Mouse (Mus musculus) liver, embryonic 11.5 days (tissue): Measurements from ENCODE around the gene Olfr826. TPM values are rescaled to one million over a fixed set of nuclear protein-coding genes. Genes with fewer than 3 reads are reported as not detected.
"Not testable (repeated sequence)": the region's sequence is repeated elsewhere in the genome, so short reads cannot be mapped to it uniquely, and the experiment has no call there.

ENCODE experiments used
- ATAC-seq: fragments of 200-750 bp; cut with Nextera tagmentation; replicated peaks from 2 replicates; pipeline ENCODE4 v1.8.0; 2017; ENCODE audit warnings: moderate number of reproducible peaks, mild to moderate bottlenecking, moderate TSS enrichment, moderate library complexity; ENCODE audit not compliant: low FRiP score
- DNase-seq: peaks from one replicate; pipeline ENCODE4 v3.0.0-alpha.2; 2017; ENCODE audit warnings: low spot score
- H3K27ac ChIP-seq: fragments of 300-500 bp; sonication (generic); 2 replicates; pipeline ENCODE4 v1.5.1; 2014; ENCODE audit warnings: mild to moderate bottlenecking, low read depth, low read length, control low read depth
- H3K27me3 ChIP-seq: fragments of 300-500 bp; sonication (generic); replicated peaks from 2 replicates; pipeline ENCODE4 v1.6.1; 2014; ENCODE audit warnings: low read length, mixed read lengths; ENCODE audit not compliant: control insufficient read depth, insufficient read depth
- H3K36me3 ChIP-seq: fragments of 300-500 bp; sonication (generic); 2 replicates; pipeline ENCODE4 v1.6.1; 2014; ENCODE audit warnings: mild to moderate bottlenecking, low read length, moderate library complexity, mixed read lengths; ENCODE audit not compliant: control insufficient read depth, insufficient read depth
- H3K4me1 ChIP-seq: fragments of 300-500 bp; sonication (generic); replicated peaks from 2 replicates; pipeline ENCODE4 v1.6.1; 2014; ENCODE audit warnings: low read length, mixed read lengths; ENCODE audit not compliant: control insufficient read depth, insufficient read depth
- H3K4me2 ChIP-seq: fragments of 300-500 bp; sonication (generic); 2 replicates; pipeline ENCODE4 v1.6.1; 2014; ENCODE audit warnings: mild to moderate bottlenecking, control low read depth, moderate library complexity
- H3K4me3 ChIP-seq: fragments of 300-500 bp; sonication (generic); 2 replicates; pipeline ENCODE4 v1.5.1; 2014; ENCODE audit warnings: low read depth, low read length, control low read depth
- H3K9ac ChIP-seq: fragments of 300-500 bp; sonication (generic); 2 replicates; pipeline ENCODE4 v1.6.1; 2014; ENCODE audit warnings: low read depth, low read length, control low read depth
- H3K9me3 ChIP-seq: fragments of 300-500 bp; sonication (generic); 2 replicates; pipeline ENCODE4 v1.6.1; 2016; ENCODE audit warnings: low read length, inconsistent platforms, mixed read lengths; ENCODE audit not compliant: control insufficient read depth
- WGBS: fragments of 180-500 bp; shearing (Covaris S2); extraction: QIAGEN DNeasy Blood & Tissue Kit; methylation state at CpG from one replicate; pipeline ENCODE4 v1.1.7; 2014; 5-methylcytosine and 5-hydroxymethylcytosine counted together
- polyA plus RNA-seq: library from polyadenylated mRNA; unstranded; fragments of >200 nt; fragmentation: Nextera tagmentation; extraction: Ambion mirVana; gene quantifications from 2 replicates; pipeline ENCODE4 v1.2.1, GENCODE M21; 2014

Olfr826 gene
- polyA plus RNA-seq, 1 experiment from 2014 or later, result not detected

- not testable (repeated sequence) for H3K9ac ChIP-seq, H3K9me3 ChIP-seq, H3K27me3 ChIP-seq, ATAC-seq, H3K27ac ChIP-seq, H3K4me2 ChIP-seq, DNase-seq, H3K4me3 ChIP-seq, H3K4me1 ChIP-seq, H3K36me3 ChIP-seq
- WGBS, result 77% methylated on average over 5 of the region's 5 CpGs
These were observed 41.5 kb downstream of the Olfr826 start for GRCm38 (mm10) chr10:130142481-130142880.

GRCm38 (mm10) chr10:130134811-130135210 lies 49.2 kb downstream of the Olfr826 start:
- no peaks in the 10 kb centered on the region for H3K36me3 ChIP-seq

GRCm38 (mm10) chr10:130129900-130130299 lies 54.1 kb downstream of the Olfr826 start, which contains the start of gene Olfr824:
TSS of gene Olfr824 (minus strand) at chr10:130130000.
- H3K36me3 ChIP-seq, H3K4me1 ChIP-seq, ATAC-seq, H3K27me3 ChIP-seq, H3K4me3 ChIP-seq, H3K27ac ChIP-seq, DNase-seq, H3K9ac ChIP-seq, H3K4me2 ChIP-seq, H3K9me3 ChIP-seq: not testable (repeated sequence)

More at GRCm38 (mm10) chr10:130134811-130135210, 49.2 kb downstream of the Olfr826 start:
- Histone ChIP-seq H3K4me2 (no peak overlapping the region), H3K4me3 (no peak overlapping the region), H3K4me1 (no peaks in the 10 kb centered on the region), H3K27me3 (no peaks in the 10 kb centered on the region), H3K9me3 (no peaks in the 10 kb centered on the region), H3K27ac (no peak overlapping the region), H3K9ac (no peak overlapping the region)
- no peak for ATAC-seq
- no peak for DNase-seq

Other genes starting within 250 kb of the Olfr826 start
- gene Olfr818, start 235.1 kb downstream of the Olfr826 start, polyA plus RNA-seq, result not detected in 2 replicates
- gene Olfr819, start 216.9 kb downstream of the Olfr826 start, polyA plus RNA-seq, result not detected in 2 replicates
- gene Olfr247, start 208.0 kb downstream of the Olfr826 start, polyA plus RNA-seq, result not detected in 2 replicates
- gene Gm10310, start 199.1 kb downstream of the Olfr826 start, polyA plus RNA-seq, result not detected in 2 replicates
- not detected in 2 replicates for gene Olfr820, start 171.6 kb downstream of the Olfr826 start, polyA plus RNA-seq
- gene Olfr821, start 153.8 kb downstream of the Olfr826 start, polyA plus RNA-seq, result not detected in 2 replicates
- gene Olfr822, start 113.0 kb downstream of the Olfr826 start, polyA plus RNA-seq, result not detected in 2 replicates
- not detected in 2 replicates for gene Olfr823, start 68.8 kb downstream of the Olfr826 start, polyA plus RNA-seq
- gene Olfr824, start 54.2 kb downstream of the Olfr826 start, polyA plus RNA-seq, result not detected in 2 replicates
- not detected in 2 replicates for gene Olfr825, start 17.4 kb downstream of the Olfr826 start, polyA plus RNA-seq
- gene Olfr827, start 30.2 kb upstream of the Olfr826 start, polyA plus RNA-seq, result not detected in 2 replicates
- gene Neurod4, start 96.1 kb upstream of the Olfr826 start, polyA plus RNA-seq, result not detected in 2 replicates
- 3.3 and 4.4 TPM in 2 replicates for gene Tespa1, start 138.7 kb upstream of the Olfr826 start, polyA plus RNA-seq
- not detected in 2 replicates for gene Vmn2r84, start 210.1 kb upstream of the Olfr826 start, polyA plus RNA-seq
- gene Vmn2r85, start 245.5 kb upstream of the Olfr826 start, polyA plus RNA-seq, result not detected in 2 replicates